Mouse (Mus musculus) cerebellum, postnatal 10 days (tissue): ENCODE data around the gene Ptpru.
A peak's percentile ranks its signal among the peaks of the same experiment; 100 is the strongest.

Experiments
- DNase-seq, 2 experiments: peaks; one replicate each; pipeline ENCODE4 v3.0.0; 2021; ENCODE audit warnings: mixed read lengths in 2 of 2

Ptpru gene

GRCm38 (mm10) chr4:131837872-131838524 is at the start of gene Ptpru:
Gene Ptpru, minus strand, starts transcription at chr4:131838288.
- peak; percentile 97 to 98 for DNase-seq

DNA sequence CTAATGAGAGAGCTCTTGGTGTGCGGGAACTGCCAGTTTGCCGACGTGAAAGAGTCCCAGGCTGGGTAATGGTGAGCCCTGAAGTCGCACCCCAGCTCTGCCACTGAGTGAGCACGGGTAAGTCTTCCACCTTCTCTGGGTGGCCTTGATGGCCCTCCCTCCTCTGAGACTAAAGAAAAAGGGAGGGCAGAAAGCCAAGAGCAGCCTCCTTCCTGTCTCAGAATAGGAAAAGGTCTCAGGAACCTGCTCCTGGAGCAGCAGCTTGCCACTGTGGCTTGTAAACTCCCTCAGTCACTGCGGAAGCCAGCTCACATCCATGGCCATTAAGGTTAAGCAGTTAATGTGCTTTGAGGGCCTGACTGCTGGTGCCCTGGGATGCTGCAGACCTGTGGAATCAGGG is 47.3 kb upstream of the Ptpru start:
- DNase-seq: no peak

DNA sequence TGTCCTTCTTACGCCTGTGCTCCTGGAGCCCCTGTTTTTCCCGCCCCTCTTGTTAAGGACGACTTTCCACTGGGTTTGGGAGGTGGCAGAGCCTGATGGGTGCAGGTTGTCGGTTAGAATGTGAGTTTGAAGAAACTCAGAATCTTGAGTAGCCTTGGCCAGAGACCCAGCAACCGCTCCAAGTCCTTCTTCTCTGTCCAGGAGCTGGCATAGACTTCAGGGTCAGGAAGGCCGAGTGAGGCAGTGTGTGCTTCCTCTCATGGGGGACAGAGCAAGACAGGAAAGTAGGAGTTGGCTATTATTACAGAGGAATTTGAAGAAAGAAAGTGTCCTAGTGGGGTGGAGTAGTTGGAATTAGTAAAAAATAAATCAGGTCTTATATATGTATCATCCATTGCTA is 45.5 kb upstream of the Ptpru start:
- DNase-seq: no peak

DNA sequence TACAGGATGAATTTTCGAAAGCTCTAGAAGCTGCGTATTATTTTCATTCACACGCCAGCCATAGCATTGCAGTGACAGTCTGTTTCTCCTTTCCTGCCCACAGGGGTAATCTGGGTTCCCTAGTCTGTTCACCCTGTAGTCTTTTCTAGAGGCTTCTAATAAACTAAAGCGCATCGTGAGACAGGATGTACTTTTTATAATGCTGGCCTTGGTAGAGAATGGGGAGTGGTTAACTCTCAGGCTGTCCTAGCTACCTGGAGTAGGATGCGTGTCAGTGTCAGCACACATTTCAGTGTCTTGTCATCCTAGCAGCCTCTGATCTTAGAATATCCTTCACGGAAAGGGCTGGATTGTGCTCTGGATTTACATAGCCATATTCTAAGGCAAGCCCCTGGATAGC is 43.2 kb upstream of the Ptpru start:
- no peak for DNase-seq

DNA sequence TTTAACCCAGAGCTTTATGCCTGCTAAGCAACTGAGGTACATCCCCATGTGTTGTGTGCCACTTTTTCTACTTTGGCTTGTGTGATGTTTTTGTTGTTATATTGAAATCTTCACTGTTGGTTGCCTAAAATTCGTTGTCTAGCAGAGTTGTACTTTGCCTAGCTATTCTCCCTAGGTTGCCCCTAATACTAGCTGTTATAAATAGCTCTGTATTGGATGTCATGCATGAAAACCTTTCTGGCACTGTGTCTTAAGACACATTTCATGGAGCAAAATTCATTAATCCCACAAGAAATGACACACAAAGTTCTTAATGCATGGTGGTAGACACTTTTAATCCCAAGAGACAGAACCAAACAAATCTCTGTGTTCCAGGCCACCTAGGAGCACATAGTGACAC is 41.6 kb upstream of the Ptpru start:
- DNase-seq: no peak

- no peak for DNase-seq
These were observed 38.7 kb upstream of the Ptpru start for GRCm38 (mm10) chr4:131876836-131877235.

GRCm38 (mm10) chr4:131875242-131875641 is 37.2 kb upstream of the Ptpru start:
- DNase-seq: no peak

- peak in 1 of 2 experiments; percentile 33 for DNase-seq
These were observed 36.5 kb upstream of the Ptpru start for GRCm38 (mm10) chr4:131874567-131874966.

- DNase-seq: peak in 1 of 2 experiments; percentile 22
These were observed 36.1 kb upstream of the Ptpru start for GRCm38 (mm10) chr4:131874169-131874536.

DNA sequence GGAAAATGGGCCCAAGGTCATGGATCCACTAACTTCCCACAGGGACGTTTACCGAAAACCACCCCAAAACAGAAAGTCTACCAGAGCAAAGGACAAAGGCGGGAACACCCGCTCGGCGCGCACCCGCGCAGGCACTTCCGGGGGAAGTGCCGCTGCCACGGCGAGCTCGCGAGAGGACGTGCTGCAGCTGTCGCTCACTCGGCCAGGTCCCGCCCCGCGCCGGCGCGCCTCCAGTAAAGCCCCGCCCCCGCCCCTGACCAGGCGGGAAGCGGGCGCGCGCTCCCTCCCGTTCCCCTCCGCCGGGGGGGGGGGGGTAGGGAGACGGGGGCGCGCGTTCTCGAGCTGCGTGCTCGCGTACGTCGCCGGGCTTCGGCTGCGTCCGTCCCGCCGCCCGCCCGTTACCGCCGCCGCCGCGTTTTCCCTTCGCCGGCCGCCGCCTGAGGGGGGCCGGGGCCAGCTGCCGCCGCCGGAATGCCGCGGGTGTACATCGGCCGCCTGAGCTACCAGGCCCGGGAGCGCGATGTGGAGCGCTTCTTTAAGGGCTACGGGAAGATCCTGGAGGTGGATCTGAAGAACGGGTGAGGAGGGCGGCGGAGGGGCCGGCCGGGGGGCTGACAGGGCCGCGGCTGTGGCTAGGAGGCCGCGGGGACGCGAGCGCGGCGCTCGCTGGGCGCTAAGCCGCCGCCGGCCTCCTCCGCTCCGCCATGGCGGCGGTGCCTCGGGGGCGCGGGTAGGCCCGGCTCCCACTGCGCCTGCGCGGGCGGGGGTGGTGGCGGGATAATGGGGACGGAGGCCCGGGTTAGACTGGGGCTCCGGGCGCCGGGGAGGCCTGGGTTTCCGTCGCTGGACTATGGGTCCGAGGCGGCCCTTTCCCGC is 35.4 kb upstream of the Ptpru start, which contains the start of gene Srsf4:
Gene Srsf4, plus strand, starts transcription at position 325 of the 876 bp plus-strand sequence.
- DNase-seq: peak; percentile 97 to 98

- peak in 1 of 2 experiments; percentile 19 for DNase-seq
These were observed 34.7 kb upstream of the Ptpru start for GRCm38 (mm10) chr4:131872672-131873292.

GRCm38 (mm10) chr4:131861341-131861739 is 23.3 kb upstream of the Ptpru start:
- DNase-seq: no peak

DNA sequence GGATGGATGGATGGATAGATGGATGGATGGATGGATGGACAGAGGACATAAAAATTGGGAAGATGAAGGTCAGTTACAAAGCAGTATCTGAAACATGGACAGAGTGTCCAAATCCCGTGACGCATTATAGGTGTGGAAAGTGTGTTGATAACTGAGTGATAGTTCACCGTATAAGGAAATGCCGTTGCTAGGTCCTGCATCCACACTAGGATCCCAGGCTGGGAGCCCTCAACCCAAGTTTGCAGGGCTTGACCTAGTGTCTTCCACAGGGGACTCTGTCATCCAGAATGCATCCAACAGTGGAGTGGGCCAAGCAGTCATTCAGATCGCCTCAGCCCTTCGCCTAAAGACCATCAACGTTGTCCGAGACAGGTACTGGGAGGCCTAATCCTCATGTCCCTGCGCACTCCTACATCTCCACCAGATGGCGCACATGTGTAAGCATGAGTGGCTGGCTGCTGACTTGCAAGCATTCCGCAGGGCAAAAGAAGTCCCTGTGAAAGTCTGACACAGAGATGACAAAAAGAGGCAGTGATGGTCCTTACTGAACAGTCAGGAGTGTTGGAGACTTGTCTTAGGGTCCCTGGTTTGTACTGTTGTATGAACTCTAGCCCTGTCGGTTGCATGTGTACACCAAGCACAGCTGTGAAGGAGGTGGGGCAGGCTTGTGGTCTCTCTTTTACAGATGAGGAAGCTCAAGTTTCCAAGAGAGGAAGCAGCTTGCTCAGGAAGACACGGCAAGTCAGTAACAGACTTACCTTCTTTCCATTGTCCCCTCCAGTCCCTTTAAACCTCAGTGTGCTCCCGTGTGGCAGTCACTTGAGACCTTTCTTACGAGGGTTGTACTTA is 22.6 kb upstream of the Ptpru start:
- peak; percentile 90 to 91 for DNase-seq

DNA sequence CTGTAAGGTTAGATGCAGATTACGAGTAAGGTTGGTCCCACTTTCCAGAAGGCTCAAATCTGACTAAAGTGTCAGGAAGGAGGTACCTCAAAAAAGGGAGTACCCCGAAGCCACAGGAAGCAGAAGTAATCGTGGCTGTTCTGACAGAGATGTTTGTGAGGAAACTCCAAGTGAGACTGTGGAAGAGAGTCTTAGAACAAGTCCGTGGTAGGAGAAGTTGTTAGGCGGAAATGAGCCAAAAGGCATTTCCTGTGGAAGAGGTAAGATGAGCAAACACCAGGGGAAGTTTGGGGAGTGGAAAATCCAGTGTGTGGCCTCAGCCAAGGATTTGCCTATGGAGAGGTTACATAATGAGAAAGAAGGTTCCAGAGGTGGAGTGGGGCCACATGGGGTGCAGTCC is 16.9 kb upstream of the Ptpru start:
- no peak for DNase-seq

GRCm38 (mm10) chr4:131849986-131850638 is 12.0 kb upstream of the Ptpru start:
- DNase-seq: no peak

DNA sequence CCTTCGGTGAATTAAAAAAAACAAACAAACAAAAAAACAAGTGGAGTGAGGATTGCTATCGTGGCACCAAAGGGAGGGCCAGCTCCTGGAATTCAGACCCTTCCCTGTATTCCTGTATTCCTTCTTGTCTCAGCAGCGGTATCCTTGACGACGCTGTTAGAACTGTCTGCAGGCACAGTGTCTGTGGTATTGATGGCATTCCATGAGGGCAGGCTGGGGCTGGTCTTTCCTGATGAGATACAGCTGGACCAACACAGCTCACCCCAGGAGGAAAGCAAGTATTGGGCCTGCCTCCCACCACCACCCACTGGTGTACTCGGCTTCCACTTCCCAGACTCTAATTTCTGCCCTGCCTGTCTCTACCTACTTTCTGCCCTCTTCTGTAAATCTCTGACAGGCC is 10.0 kb upstream of the Ptpru start:
- no peak for DNase-seq

DNA sequence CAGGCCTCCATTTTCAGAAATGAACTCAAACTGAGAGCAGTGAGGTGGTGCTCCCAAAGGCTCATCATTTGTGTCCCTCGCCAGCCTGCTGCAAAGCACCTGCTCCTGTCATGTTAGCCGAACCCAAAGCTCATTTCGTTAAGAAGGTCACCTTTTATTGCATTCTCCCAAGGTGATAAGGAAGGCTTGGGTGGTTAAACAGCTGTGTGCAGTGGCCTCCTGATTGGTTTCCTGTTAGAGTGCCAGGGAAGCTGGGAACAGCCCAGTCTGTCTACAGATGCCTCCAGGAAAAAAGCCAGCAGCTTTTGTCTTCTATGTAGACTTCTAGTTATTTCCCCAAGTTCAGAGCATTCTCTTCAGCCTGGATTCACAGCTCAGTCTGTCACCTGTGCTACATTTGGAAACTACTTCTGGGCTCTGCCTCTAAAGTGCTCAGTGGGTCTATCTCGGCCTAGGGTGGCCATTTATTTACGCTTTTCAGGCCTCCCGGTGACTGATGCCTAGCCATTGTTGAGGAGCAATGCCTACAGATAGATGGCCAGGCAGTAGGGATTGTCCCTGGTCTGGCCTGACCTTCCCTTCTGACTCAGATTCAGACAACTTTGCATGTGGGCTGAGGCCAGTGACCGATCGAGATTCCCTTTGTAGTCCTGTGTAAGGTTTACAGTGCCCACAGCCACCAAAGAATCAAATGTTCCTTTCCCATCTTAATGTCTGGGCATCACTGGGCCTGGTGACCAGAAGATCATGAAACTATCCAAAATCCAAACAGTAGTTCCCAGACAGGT is 8.1 kb upstream of the Ptpru start:
- DNase-seq: no peak

DNA sequence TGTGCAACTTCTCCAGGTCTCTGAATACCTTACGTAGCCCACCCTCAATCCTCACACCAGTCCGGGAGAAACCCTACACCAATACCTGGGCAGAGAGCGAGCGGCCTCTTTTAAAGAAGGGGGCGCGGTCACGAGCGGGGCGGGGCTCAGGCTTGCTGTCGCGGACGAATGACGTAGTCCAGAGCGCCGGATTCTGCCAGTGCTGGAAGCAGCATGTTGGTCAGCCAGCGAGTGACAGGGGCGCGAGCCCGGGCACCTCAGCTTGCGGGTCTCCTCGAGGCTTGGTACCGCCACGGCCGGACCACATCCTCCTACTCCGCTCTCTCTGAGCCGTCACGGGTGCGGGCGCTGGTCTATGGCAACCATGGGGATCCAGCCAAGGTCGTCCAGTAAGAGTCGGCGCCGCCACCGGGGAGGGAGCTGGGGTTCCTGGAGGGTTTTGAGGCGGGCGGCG is 5.2 kb upstream of the Ptpru start, which contains the start of gene Mecr:
Gene Mecr, plus strand, starts transcription at position 181 of the 454 bp plus-strand sequence.
- peak; percentile 98 to 99 for DNase-seq

GRCm38 (mm10) chr4:131836891-131837491 is 1.1 kb downstream of the Ptpru start:
- peak; percentile 55 to 59 for DNase-seq

DNA sequence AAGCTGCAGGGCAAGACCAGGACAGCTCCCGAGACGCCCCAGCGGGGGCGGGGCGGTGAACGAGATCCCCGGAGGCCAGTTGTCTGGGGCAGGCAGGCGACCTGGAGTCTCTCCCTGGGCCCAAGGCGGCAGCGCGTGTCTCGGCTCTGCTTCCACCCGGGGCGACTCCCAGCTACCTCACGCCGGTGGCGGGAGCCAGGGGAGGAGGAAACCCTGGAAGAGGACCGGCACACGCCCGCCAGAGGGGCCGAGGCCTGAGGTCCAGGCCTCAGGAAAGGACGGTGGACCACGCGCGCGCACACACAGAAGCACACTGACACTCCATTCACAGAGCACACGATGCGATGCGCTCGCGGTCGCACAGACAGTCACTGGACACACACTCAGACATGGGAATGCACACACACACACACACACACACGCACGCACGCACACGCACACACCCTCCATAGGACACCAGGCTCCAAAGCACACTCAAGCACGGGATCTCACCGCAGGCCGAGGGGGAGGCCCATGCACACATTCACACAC is 1.7 kb downstream of the Ptpru start:
- DNase-seq: peak in 1 of 2 experiments; percentile 36
